Mouse (Mus musculus) limb, embryonic 12.5 days (tissue): ENCODE data around the gene Plac9b. TPM values are rescaled to one million over a fixed set of nuclear protein-coding genes. Genes with fewer than 3 reads are reported as not detected.
"Not testable (repeated sequence)": the region's sequence is repeated elsewhere in the genome, so short reads cannot be mapped to it uniquely, and the experiment has no call there.

Experiments used
- ATAC-seq: fragments of 200-750 bp; cut with Nextera tagmentation; 2 replicates; pipeline ENCODE4 v1.8.0; 2017; ENCODE audit warnings: low read depth, moderate TSS enrichment; ENCODE audit not compliant: insufficient number of reproducible peaks, insufficient read depth, low FRiP score, low TSS enrichment
- H3K27ac ChIP-seq: fragments of 300-500 bp; sonication (generic); 2 replicates; pipeline ENCODE4 v1.5.1; 2016; ENCODE audit warnings: mild to moderate bottlenecking, moderate library complexity
- H3K27me3 ChIP-seq: fragments of 300-500 bp; sonication (generic); 2 replicates; pipeline ENCODE4 v1.6.1; 2016; ENCODE audit warnings: mild to moderate bottlenecking, moderate library complexity
- H3K36me3 ChIP-seq: fragments of 300-500 bp; sonication (generic); 2 replicates; pipeline ENCODE4 v1.6.1; 2016; ENCODE audit warnings: mild to moderate bottlenecking, moderate library complexity
- H3K4me1 ChIP-seq: fragments of 300-500 bp; sonication (generic); replicated peaks from 2 replicates; pipeline ENCODE4 v1.6.1; 2016
- H3K4me2 ChIP-seq: fragments of 300-500 bp; sonication (generic); 2 replicates; pipeline ENCODE4 v1.6.1; 2016; ENCODE audit warnings: mild to moderate bottlenecking, moderate library complexity
- H3K4me3 ChIP-seq: fragments of 300-500 bp; sonication (generic); replicated peaks from 2 replicates; pipeline ENCODE4 v1.5.1; 2016; ENCODE audit warnings: mild to moderate bottlenecking
- H3K9ac ChIP-seq: fragments of 300-500 bp; sonication (generic); replicated peaks from 2 replicates; pipeline ENCODE4 v1.6.1; 2016; ENCODE audit warnings: mild to moderate bottlenecking, moderate library complexity
- H3K9me3 ChIP-seq: fragments of 300-500 bp; sonication (generic); 2 replicates; pipeline ENCODE4 v1.6.1; 2016; ENCODE audit warnings: mild to moderate bottlenecking, moderate library complexity
- WGBS: fragments of 180-500 bp; shearing (Covaris S2); methylation state at CpG from one replicate; pipeline ENCODE4 v1.1.7; 2016; 5-methylcytosine and 5-hydroxymethylcytosine counted together
- polyA plus RNA-seq: library from polyadenylated mRNA; unstranded; fragments of >200 nt; fragmentation: Nextera tagmentation; extraction: Ambion mirVana; gene quantifications from 2 replicates; pipeline ENCODE4 v1.2.1, GENCODE M21; 2016

The Plac9b gene
- 2.0 and 3.0 TPM in 2 replicates for polyA plus RNA-seq

DNA sequence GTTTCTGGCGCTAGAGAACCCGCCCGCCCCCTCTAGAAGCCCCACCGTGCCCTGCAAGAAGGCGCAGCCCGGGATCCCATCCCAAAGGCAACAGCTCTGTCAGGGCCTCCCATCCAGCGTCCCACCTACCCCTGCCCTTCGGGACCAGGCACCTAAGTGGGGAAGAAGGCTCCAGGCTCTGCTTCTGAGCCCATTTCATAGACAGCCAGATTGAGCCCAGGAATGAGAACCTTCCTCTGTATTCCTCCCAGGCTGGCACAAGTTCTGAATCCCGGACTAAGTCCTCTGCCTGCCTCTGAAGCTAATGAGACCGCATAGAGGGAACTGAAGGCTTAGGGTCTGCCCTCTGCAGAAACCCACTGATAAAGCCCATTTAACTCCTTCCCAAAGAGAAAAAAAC lies at the start of gene Plac9b:
Gene Plac9b, minus strand, starts transcription at position 101 of the 400 bp plus-strand sequence.
- not testable (repeated sequence) for H3K4me3 ChIP-seq, H3K36me3 ChIP-seq, H3K4me2 ChIP-seq, H3K4me1 ChIP-seq, H3K27ac ChIP-seq, H3K9me3 ChIP-seq, H3K27me3 ChIP-seq, ATAC-seq, H3K9ac ChIP-seq
- WGBS = no CpG with 5 or more reads among the region's 10 CpGs

DNA sequence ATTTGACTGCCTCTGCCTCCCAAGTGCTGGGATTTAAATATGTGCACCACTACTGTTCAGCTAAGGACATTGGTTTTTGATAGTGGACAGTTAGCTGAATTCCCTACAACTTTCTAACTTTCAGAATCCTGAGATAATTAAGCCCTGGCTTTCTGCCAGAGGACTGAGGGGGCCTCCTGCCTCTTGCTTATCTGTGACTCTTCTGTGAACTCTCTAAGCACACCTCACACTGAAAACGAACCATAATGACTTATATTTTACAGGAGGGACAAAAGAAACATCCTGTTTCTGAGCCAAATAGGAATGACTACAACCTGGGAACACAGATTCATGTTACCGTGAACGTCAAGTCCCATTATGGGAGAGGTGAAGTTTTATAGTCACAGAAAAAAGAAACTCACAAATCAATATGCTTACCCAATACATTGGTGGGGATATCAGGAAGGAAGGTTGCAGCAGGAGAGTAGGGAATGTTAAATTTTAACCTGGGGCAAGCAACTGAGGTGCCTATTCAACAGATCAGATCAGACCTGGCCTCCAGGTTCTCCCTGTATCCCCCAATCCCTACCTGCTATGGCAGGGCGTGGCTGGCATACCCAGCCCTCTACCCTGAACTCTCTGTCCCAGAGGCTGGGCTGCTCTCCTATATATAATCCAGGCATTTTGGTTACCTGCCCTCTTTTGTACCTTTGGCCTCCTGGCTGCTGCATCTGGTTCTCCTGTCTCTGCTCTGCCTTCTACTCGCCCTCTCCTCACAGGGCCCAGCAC lies 34.1 kb upstream of the Plac9b start:
- H3K27me3 ChIP-seq, H3K9me3 ChIP-seq, H3K4me2 ChIP-seq, H3K27ac ChIP-seq, H3K4me1 ChIP-seq, H3K36me3 ChIP-seq, H3K9ac ChIP-seq, ATAC-seq, H3K4me3 ChIP-seq: not testable (repeated sequence)
- WGBS = no CpG with 5 or more reads among the region's 5 CpGs

GRCm38 (mm10) chr14:26206926-26207247 lies 24.6 kb upstream of the Plac9b start, which contains the start of gene Tmem254b:
Gene Tmem254b, minus strand, starts transcription at chr14:26207041.
- not testable (repeated sequence) for ATAC-seq, H3K36me3 ChIP-seq, H3K4me2 ChIP-seq, H3K4me3 ChIP-seq, H3K27me3 ChIP-seq, H3K4me1 ChIP-seq, H3K9ac ChIP-seq, H3K9me3 ChIP-seq, H3K27ac ChIP-seq
- WGBS = no CpG with 5 or more reads among the region's 10 CpGs

DNA sequence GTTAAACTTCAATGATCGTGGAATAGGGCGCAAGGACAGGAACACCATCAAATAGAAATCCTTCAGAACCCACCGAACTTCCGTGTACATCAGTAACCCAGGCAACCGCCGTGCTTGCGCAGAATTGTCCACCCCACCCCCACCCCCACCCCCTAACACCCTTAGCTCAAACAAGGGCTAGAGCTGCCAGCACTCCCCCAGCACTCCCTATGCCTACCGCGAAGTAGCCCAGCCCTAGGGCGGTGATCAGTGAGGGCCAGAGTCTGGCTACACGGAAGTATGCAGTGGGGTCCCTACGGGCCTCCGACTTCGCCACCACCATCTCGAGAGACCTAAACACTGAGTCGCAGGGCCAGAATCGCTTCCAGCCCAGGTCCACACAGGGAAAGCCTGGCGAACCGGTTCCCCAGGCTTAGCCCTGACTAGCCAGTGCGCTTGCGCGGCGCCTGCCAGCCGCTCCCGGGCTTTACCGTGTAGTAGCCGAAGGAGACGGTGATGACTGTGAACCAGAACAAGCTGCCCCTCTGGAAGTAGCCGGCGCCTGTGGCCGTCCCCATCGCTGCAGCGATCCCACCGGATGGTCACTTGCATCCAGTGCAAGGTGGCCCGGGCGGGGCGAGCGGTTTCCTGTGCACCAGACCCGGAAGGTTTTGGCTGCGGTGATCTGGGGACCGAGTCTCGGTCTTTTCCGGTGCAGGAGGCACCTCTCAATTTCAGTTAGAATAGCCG lies 24.1 kb upstream of the Plac9b start:
- H3K36me3 ChIP-seq, H3K4me2 ChIP-seq, H3K9ac ChIP-seq, H3K9me3 ChIP-seq, ATAC-seq, H3K4me1 ChIP-seq, H3K4me3 ChIP-seq, H3K27ac ChIP-seq, H3K27me3 ChIP-seq: not testable (repeated sequence)
- WGBS = no CpG with 5 or more reads among the region's 44 CpGs

DNA sequence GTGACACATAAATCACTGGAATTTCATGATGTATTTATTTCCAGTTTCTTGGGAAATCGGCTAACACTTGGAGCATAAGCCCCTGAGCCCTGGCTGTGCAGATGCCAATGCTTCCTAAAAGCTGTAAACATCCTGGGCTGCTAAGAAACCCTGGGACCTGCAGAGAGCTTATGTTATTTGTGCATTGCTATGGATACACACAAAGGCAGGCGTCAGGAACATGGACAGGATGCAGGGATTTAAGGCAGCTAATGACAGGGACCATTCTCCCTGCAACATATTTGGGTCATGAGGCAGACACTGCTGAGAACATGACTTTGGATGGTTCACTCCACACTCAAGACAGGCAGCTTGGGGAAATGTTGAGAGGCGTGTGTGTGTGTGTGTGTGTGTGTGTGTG lies 15.6 kb upstream of the Plac9b start:
- not testable (repeated sequence) for H3K36me3 ChIP-seq, H3K27me3 ChIP-seq, H3K4me2 ChIP-seq, ATAC-seq, H3K27ac ChIP-seq, H3K4me3 ChIP-seq, H3K9ac ChIP-seq, H3K4me1 ChIP-seq, H3K9me3 ChIP-seq
- WGBS = no CpG with 5 or more reads among the region's 3 CpGs

DNA sequence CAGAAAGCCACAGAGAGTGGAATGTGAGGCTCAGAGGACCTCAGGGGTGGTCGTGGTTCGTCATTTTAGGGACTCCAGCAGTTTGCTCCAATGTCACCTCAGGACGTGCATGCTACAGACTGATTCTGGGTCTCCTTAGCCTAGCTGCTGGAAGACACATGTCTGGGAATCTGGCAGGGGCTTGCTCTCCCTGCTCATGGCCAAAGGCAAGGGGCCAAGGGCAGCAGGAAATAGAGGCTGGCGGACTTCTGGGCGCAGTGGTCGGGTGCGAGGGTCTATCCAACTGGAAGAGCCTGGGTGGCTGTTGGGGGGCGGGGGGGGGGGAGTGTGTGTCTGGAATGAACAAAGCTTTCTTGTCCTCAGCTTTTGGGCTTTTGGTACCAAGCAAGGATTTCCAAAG lies 6.1 kb upstream of the Plac9b start:
- not testable (repeated sequence) for H3K4me2 ChIP-seq, H3K27me3 ChIP-seq, H3K4me1 ChIP-seq, H3K9ac ChIP-seq, H3K27ac ChIP-seq, H3K36me3 ChIP-seq, ATAC-seq, H3K9me3 ChIP-seq, H3K4me3 ChIP-seq
- no CpG with 5 or more reads among the region's 8 CpGs for WGBS

DNA sequence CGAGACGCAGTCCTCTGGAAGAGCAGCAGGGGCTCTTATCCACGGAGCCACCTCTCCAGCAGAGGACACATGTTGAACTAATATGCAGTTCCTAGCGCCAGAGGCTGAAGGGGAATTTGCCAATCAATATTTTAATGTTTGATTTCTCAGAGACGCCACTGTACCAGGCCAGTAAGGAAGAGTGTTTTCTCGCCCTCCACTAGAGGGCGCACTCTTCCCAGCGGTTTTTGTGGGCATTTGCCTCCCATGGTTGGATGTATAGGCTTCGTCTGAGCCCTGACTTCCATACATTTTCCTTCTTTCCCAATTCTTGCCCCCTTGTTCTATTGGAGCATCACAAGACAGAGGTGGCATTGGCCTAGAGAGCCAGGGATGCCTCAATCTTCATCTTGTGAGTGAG lies 4.4 kb upstream of the Plac9b start:
- not testable (repeated sequence) for H3K4me2 ChIP-seq, H3K36me3 ChIP-seq, H3K9ac ChIP-seq, H3K27me3 ChIP-seq, H3K4me3 ChIP-seq, ATAC-seq, H3K27ac ChIP-seq, H3K9me3 ChIP-seq, H3K4me1 ChIP-seq
- no CpG with 5 or more reads among the region's 9 CpGs for WGBS

GRCm38 (mm10) chr14:26181660-26182059 lies 620 bp downstream of the Plac9b start:
- H3K9ac ChIP-seq = not testable (repeated sequence)
- no CpG with 5 or more reads among the region's 10 CpGs for WGBS

GRCm38 (mm10) chr14:26175028-26175427 lies 7.3 kb downstream of the Plac9b start:
- ATAC-seq = not testable (repeated sequence)

More at GRCm38 (mm10) chr14:26181660-26182059, 620 bp downstream of the Plac9b start:
- H3K4me1 ChIP-seq, H3K27ac ChIP-seq, ATAC-seq, H3K27me3 ChIP-seq, H3K4me3 ChIP-seq, H3K9me3 ChIP-seq, H3K4me2 ChIP-seq, H3K36me3 ChIP-seq: not testable (repeated sequence)

DNA sequence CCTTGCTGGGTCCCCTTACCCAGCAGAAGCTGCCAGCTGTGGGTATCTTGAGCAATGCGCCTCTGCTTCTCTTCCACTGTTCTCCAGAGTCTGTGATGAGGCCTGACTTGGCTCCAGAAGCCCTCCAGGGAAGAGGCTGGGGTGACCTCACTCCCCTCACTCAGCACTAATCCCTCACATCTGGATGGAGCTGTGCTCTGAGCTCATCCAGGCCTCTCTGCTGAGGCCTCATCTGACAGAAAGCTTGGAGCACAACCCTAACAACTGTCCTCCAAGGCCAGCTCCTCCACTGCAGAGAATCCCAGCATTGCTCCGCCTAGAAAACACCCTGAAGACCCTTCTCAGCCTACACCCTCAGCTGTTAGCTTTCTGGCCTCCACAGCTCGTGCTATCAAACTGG lies 8.3 kb downstream of the Plac9b start:
- H3K9ac ChIP-seq, H3K36me3 ChIP-seq, H3K27me3 ChIP-seq, ATAC-seq, H3K27ac ChIP-seq, H3K9me3 ChIP-seq, H3K4me2 ChIP-seq, H3K4me1 ChIP-seq, H3K4me3 ChIP-seq: not testable (repeated sequence)
- no CpG with 5 or more reads among the region's 3 CpGs for WGBS

More at GRCm38 (mm10) chr14:26175028-26175427, 7.3 kb downstream of the Plac9b start:
- H3K4me3 ChIP-seq, H3K27me3 ChIP-seq, H3K9me3 ChIP-seq, H3K36me3 ChIP-seq, H3K27ac ChIP-seq, H3K4me1 ChIP-seq, H3K9ac ChIP-seq, H3K4me2 ChIP-seq: not testable (repeated sequence)
- WGBS = no CpG with 5 or more reads among the region's 6 CpGs

DNA sequence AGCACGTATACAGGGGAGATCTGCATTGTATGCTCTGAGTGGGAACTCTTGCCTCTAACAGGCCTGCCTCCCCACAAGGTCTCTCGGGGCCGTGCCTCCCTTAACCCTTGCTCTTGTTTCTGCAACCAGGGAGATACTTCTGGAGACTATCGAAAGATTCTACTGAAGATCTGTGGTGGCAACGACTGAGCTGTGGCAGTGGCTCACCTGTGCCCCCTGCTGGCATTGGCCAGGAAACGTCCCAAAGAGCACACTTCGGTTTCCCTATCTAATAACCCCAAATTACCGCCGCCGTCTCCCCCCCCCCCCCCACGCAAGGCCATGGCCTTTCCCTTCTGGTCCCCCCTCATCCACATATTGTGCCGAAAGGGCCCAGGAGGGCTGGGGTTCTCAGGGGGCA lies 17.0 kb downstream of the Plac9b start:
- WGBS = no CpG with 5 or more reads among the region's 12 CpGs
- H3K4me3 ChIP-seq, H3K4me1 ChIP-seq, ATAC-seq, H3K27me3 ChIP-seq, H3K9me3 ChIP-seq, H3K4me2 ChIP-seq, H3K36me3 ChIP-seq, H3K9ac ChIP-seq, H3K27ac ChIP-seq: not testable (repeated sequence)

DNA sequence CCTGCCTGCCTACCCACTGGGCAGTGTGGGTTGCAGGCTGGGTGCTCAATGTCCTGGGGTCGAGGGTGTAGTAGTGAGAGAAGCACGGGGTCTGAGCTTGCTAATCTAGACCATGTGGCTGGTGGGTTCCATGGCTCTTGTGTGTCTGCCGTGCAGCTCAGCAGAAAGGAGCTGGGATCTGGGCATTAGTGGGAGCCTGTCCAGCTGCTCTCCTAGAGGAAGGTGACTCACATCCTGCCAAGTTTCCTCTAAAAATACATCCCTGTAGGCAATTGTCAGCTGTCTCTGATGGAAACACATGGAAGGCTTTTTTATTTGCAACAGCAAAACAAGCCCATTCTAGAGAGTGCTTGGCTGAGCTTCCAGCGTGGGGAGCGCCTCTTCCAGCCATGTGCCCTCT lies 19.9 kb downstream of the Plac9b start:
- ATAC-seq, H3K9me3 ChIP-seq, H3K4me1 ChIP-seq, H3K4me3 ChIP-seq, H3K36me3 ChIP-seq, H3K27ac ChIP-seq, H3K4me2 ChIP-seq, H3K9ac ChIP-seq, H3K27me3 ChIP-seq: not testable (repeated sequence)
- WGBS = no CpG with 5 or more reads among the region's 5 CpGs
